Mouse (Mus musculus) CD4-positive, CD25-positive, alpha-beta regulatory T cell, adult 4 months (primary cell): ENCODE results near the gene Cpa5. TPM values are rescaled to one million over a fixed set of nuclear protein-coding genes. Genes with fewer than 3 reads are reported as not detected.

ENCODE experiments used
- polyA plus RNA-seq, 2 experiments: library from polyadenylated mRNA; unstranded; fragments of 100-300 nt; shearing (Covaris generic); gene quantifications; one replicate each; pipeline ENCODE4 v1.2.1; 2017

Gene Cpa5
- polyA plus RNA-seq, 2 experiments from 2014 or later: not detected

Other genes starting within 250 kb of the Cpa5 start
- gene Zc3hc1, start 220.0 kb upstream of the Cpa5 start, polyA plus RNA-seq: 10 to 100 TPM; 47.5 to 63.3 TPM
- gene Klhdc10, start 209.1 kb upstream of the Cpa5 start, polyA plus RNA-seq: 1 to 10 TPM; 2.4 to 3.4 TPM
- gene Tmem209, start 101.2 kb upstream of the Cpa5 start, polyA plus RNA-seq: 10 to 100 TPM; 59.9 to 60.8 TPM
- not detected for gene Ssmem1, start 101.2 kb upstream of the Cpa5 start, polyA plus RNA-seq
- gene Cpa2, start 69.4 kb upstream of the Cpa5 start, polyA plus RNA-seq: 1 to 10 TPM; 1.0 to 1.2 TPM
- gene Cpa4, start 42.6 kb upstream of the Cpa5 start, polyA plus RNA-seq: not detected
- not detected for gene Cpa1, start 28.2 kb downstream of the Cpa5 start, polyA plus RNA-seq
- gene Cep41, start 82.7 kb downstream of the Cpa5 start, polyA plus RNA-seq: 10 to 100 TPM; 11.3 to 12.6 TPM
- 1 to 10 TPM; 1.2 to 1.6 TPM for gene Mest, start 112.5 kb downstream of the Cpa5 start, polyA plus RNA-seq